Mouse (Mus musculus) heart, postnatal 0 days (tissue): ENCODE data around the gene Unc13b.

Source experiments
- CTCF ChIP-seq: IDR thresholded peaks from 2 replicates; pipeline ENCODE4 v1.5.1; 2016; ENCODE audit warnings: antibody characterized with exemption, control low read depth, low read depth
- EP300 ChIP-seq: IDR thresholded peaks from 2 replicates; pipeline ENCODE4 v1.6.1; 2016; ENCODE audit warnings: antibody characterized with exemption, low read depth

- TF ChIP-seq CTCF: no peak
- TF ChIP-seq EP300: no peak
Observed at GRCm38 (mm10) chr4:43217997-43218396, 159.2 kb downstream of the Unc13b start.
